Mouse (Mus musculus) heart, postnatal 36 days (tissue): ENCODE results near the gene Gpc1. TPM values are rescaled to one million over a fixed set of nuclear protein-coding genes. Genes with fewer than 3 reads are reported as not detected.
A peak's percentile ranks its signal among the peaks of the same experiment; 100 is the strongest.

Experiments used
- DNase-seq, 2 experiments: peaks; one replicate each; pipeline ENCODE4 v3.0.0; 2021 to 2022
- intact Hi-C: fragments of 180-260 bp; cut with DNase I; formaldehyde crosslinking; loops from one replicate; pipeline ENCODE4 v1.15.1; 2025
- total RNA-seq, 2 experiments: library from RNA; stranded (reverse); gene quantifications; 2 replicates each; pipeline ENCODE4 v1.2.3; 2021

The Gpc1 gene
- total RNA-seq, 2 experiments from 2014 or later, result 425 to 453 TPM

GRCm38 (mm10) chr1:92832011-92833010 is 866 bp downstream of the Gpc1 start:
- DNase-seq, result peak; percentile 33 to 49
- intact Hi-C loops, result loop anchor here (1.0 to 5.0 kb wide), 4 partner anchors 45 to 184 kb away; partner anchors contain the start of gene Otos

- peak; percentile 77 to 81 for DNase-seq
- intact Hi-C loops, result loop anchor here (1.0 to 5.0 kb wide), 5 partner anchors 47 to 186 kb away; partner anchors contain the start of gene Otos
Observed at GRCm38 (mm10) chr1:92833987-92834706, 2.7 kb downstream of the Gpc1 start.

DNA sequence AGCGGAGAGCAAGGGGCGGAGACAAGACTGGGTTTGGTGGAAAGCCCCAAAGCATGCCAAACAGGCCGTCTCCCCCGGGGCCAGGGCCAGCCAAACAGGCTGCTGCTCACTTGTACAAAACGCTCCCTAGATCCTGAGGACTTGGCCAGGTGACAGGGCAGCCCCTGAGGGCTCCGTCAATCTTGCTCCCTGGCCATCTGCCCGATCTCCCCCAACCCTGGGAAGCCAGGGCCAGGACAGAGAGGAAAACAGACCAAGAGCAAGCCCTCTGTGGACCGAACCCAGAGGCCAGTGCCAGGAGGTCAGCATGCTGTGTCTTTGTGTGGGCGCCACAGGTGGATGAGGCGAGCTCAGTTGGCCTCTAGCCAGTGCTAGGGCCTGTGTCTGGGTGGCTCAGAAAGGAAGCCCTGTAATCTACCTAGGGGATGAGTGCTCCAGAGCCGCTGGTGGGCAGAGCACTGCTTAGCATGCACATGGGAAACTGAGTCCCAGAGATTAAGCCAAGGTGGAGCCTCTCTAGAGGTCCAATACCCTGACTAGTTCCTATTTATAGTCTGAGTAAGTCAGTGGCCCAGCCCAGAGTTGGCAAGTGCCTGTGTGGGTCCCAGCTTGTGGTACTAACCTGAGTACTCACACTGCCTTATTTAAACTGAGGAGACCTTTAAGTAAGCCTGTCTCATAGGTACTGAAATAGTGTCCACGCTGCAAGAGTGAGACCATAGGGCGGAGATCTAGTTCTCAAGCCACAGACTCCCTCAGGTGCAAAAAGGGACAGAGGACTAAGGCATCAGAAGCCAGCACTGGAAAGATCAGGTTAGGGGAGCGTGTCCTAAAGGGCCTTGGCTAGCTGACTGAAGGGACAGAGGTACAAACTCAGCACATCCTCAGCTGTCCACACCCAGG is 6.7 kb downstream of the Gpc1 start:
- peak in 1 of 2 experiments; percentile 24 for DNase-seq
- intact Hi-C loops, result loop anchor here (5.0 kb wide), 1 partner anchor 59 kb away; no protein-coding TSS in a partner anchor

GRCm38 (mm10) chr1:92839211-92839610 is 7.8 kb downstream of the Gpc1 start:
- intact Hi-C loops, result loop anchor here (5.0 kb wide), 1 partner anchor 58 kb away; no protein-coding TSS in a partner anchor
- DNase-seq, result no peak

DNA sequence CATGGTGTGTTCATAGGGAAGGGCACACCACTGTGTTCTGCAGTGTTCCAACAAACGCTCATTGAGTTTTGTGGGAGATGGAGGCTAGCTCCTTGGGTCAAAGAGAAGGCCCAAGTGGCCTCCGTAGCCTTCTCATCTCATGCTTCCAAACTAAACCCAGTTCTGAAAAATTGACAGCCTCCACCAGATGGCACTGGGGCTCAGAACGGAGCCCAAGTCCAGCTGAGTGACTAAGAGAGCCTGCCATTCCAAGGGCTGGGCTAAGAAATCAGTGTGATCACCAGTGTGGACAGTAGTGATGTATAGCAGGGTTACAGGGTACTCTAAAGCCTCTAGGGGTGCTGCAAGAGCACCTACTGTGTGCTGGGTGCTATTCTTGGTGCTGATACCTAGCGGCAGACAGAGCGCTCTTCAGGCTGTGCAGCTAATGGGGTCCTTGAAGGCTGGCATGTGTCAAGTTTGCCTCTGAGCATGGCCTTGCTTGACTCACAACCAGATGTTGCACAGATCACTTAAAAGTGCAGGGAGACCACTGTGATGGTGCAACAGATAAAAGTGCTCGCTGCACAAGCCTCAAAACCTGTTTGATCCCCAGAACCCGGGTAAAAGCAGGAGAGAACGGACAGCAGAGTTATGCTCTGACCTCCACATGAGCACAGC is 8.9 kb downstream of the Gpc1 start:
- intact Hi-C loops, result no loop called here
- no peak for DNase-seq

DNA sequence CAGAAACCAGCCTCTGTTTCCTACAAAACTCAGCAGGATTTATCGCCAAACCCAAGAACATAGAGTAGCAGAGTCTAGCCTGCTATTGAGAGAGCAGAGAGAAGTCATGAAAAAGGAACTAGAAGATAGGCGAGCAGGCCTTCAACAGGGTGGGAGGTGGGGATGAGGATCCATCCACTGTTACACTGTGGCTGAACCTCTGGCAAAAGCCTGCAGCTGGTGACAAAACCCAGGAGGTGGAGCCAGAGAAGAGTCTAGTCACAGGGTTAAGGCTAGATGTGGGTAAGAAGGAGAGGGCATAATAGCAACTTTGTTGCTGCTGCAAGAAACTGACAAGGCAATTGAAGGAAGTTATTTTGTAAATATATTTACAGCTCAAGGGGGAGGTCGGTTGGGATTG is 10.0 kb downstream of the Gpc1 start:
- DNase-seq, result no peak
- intact Hi-C loops, result no loop called here

- intact Hi-C loops, result no loop called here
- no peak for DNase-seq
Observed at GRCm38 (mm10) chr1:92845889-92846288, 14.4 kb downstream of the Gpc1 start.

DNA sequence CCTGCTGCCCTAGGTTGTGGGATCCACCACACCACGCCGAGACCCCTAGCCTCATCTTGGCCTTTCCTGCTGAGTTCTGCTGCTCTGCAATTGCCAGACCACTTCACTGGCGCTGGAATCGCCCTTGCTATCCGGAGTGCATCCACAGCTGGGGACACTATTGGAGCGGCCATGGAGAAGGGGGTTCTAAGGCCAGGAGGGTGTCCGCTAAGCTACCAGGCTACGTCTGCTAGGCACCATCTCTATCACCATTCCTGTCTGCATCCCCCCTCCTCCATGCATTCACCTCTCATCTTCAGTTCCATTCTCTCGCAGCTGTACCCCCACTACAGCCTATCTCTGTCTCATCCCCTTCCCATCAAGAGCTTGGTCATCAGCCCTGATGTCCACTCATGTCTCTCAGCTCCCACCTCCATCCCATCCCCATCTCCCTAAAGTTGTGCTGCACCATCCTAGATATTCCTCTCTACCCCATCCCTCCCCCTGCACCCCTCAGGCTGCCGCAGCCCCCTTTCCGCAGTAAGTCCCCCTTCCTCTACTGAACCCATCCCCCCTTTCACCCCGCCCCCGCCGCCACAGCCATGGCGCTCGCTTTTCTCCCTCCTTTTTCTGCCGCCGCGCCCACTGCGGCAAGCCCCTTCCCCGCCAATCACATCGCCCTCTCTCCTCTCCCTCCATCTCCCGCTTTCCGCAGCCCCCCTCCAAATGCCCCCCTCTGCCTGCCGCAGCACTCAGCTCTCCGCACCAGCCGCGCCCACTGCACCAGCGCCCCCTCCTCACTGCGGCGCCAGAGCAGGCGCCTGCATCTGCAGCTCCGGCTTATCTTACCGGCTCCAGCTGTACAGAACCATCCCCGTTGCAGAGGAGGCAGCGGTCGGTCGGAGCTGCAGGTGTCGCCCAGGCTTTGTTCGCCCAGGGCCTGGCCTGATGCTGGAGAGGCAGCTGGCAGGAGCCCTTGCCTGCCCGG is 16.7 kb downstream of the Gpc1 start:
- intact Hi-C loops, result no loop called here
- DNase-seq, result no peak

DNA sequence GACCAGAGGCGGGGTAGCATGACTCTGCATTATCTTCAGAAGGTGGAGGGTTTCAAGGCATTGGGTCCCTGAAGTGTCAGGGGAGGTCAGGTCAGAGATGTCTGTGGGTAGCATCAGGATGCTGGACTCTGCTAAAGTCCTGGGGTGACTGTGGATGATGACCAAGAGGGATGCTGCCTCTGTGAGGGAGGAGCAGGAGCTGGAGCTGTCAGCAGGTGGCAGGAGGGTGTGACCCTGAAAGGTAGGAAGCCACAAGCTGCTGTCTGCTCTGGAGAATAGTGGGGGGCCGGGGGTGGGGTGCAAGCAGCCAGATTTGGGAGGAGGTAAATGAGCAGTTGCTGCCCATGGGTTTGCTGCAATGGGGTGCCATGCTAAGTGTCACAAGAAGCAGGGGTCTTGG is 18.0 kb downstream of the Gpc1 start:
- no peak for DNase-seq
- intact Hi-C loops, result no loop called here

GRCm38 (mm10) chr1:92849938-92850574 is 18.6 kb downstream of the Gpc1 start:
- intact Hi-C loops, result no loop called here
- no peak for DNase-seq

- intact Hi-C loops, result no loop called here
Observed at GRCm38 (mm10) chr1:92852450-92852849, 21.0 kb downstream of the Gpc1 start.

DNA sequence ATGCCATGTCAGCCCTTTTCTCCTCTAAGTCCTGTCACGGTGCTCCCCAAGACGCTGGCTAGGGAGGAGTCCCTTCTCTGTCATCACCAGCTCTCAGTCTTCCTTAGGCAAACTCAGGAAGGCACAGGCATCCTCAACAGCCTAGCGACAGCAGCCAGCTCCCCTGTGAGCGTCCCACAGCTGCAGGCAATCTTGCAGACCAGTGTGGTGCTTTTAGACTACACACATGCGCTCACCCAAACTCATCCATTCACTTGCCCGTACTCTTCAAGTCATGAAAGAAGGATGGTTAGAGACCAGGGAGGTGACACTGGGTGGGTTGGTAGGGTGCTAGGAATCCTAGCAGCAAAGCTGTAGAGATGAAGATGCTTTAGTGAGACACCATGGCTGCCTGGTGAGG is 30.1 kb downstream of the Gpc1 start:
- intact Hi-C loops, result no loop called here

More at GRCm38 (mm10) chr1:92852450-92852849, 21.0 kb downstream of the Gpc1 start:
- no peak for DNase-seq

DNA sequence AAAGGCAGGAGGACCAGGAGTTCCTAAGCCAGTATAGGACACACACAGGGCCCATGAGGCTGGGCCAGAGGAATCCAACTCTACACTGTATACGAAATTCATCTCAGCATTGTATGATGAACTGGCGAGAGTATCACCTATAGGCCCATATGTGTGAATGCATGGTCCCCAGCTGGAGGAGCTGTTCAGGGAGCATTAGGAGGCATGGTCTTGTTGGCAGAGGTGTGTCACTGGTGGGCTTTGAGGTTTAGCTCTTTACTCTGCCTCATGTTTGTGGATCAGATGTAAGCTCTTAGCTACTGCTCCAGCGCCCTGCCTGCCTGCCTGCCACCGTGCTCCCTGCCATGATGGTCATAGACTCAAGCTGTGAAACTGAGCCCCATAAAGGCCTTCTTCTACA is 31.8 kb downstream of the Gpc1 start:
- intact Hi-C loops, result no loop called here
- DNase-seq, result no peak

More for the DNA sequence above, 30.1 kb downstream of the Gpc1 start:
- DNase-seq, result no peak

DNA sequence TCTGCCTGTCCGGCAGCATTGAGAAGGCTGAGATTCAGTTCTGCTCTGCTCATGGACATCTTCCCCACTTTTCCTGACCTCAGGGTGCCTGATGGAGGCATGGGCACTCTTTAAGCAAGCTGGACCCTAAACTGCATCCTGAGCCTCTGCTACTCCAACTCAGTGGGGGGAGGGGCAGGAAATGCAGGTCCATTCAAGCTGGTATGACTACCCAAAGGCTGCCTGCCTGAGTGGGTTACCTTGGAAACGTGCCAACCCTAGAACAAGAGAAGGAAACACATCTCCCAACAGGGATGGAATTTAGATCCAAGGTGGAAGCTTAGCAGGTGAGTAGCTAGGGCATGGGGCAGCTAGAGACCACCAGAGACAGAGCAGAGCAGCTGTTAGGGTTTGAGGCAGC is 34.7 kb downstream of the Gpc1 start:
- no peak for DNase-seq
- intact Hi-C loops, result no loop called here

DNA sequence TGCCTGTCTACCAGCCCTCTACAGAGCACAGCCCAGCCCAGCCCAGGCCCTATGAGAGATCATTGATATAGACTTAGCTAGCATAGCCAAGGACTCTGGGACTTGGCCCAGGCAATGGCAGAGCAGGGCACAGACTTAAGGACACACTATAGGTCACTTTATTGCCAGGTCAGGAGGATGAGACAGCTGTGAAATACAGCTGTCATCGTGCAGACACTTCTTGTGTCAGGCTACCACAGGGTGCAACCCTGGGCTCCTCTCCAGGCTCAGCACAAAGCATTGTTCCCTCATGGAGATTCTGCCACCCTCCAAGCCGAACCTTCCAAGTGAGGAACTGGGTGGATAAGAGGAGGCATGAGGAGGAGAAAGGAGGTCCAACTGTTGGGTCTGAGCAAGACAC is 38.5 kb downstream of the Gpc1 start:
- intact Hi-C loops, result no loop called here
- no peak for DNase-seq

- intact Hi-C loops, result no loop called here
- DNase-seq, result no peak
Observed at GRCm38 (mm10) chr1:92872666-92873065, 41.2 kb downstream of the Gpc1 start.

DNA sequence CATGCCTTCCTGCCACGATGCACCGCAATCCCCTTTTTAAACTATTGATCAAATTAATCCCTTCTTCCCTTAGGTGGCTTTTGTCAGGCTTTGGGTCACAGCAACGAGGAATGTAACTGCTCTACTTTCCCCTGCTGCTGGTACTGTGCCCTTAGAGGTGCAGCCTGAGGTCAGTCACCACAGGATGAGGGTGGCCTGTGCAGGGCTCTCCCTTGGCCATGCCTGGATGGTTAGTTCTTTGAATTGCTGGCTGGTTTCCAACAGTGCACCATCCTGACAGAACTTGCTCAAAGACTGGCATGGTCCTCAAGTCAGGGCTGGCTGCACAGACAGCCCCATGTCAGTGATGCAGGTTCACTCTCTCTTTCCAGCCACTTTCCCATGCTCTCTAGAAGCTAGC is 42.6 kb downstream of the Gpc1 start:
- no peak for DNase-seq
- intact Hi-C loops, result no loop called here
